Mouse (Mus musculus) kidney, postnatal 25 days (tissue): Measurements from ENCODE around the gene Fam214b.

ENCODE experiments used
- DNase-seq, 2 experiments: peaks; one replicate each; pipeline ENCODE4 v3.0.0; 2021; ENCODE audit warnings: mixed read lengths in 2 of 2

Fam214b gene

GRCm38 (mm10) chr4:43038567-43039495, 7.2 kb downstream of the Fam214b start:
- peak; percentile 29 to 69 for DNase-seq

GRCm38 (mm10) chr4:43037860-43038566, 8.0 kb downstream of the Fam214b start:
- no peak for DNase-seq

- DNase-seq, result no peak
Measured at GRCm38 (mm10) chr4:43036356-43036755, 9.7 kb downstream of the Fam214b start.

- DNase-seq, result no peak
Measured at GRCm38 (mm10) chr4:43035851-43036250, 10.2 kb downstream of the Fam214b start.

GRCm38 (mm10) chr4:43033481-43033880, 12.5 kb downstream of the Fam214b start:
- DNase-seq, result no peak

GRCm38 (mm10) chr4:43032501-43032900, 13.5 kb downstream of the Fam214b start:
- DNase-seq, result no peak

- DNase-seq, result peak; percentile 96 to 97
Measured at GRCm38 (mm10) chr4:43031237-43031995, 14.6 kb downstream of the Fam214b start, which contains the start of gene Stoml2. Stoml2 (minus strand) TSS chr4:43031710.

GRCm38 (mm10) chr4:43030780-43031230, 15.2 kb downstream of the Fam214b start:
- DNase-seq, result peak; percentile 52 to 82

GRCm38 (mm10) chr4:43030352-43030751, 15.7 kb downstream of the Fam214b start:
- no peak for DNase-seq

- DNase-seq, result no peak
Measured at GRCm38 (mm10) chr4:43029749-43030148, 16.3 kb downstream of the Fam214b start.

GRCm38 (mm10) chr4:43029121-43029520, 16.9 kb downstream of the Fam214b start:
- no peak for DNase-seq

GRCm38 (mm10) chr4:43025084-43025960, 20.7 kb downstream of the Fam214b start, which contains the start of gene Pigo:
Pigo (minus strand) TSS chr4:43025819.
- peak; percentile 96 for DNase-seq

- no peak for DNase-seq
Measured at GRCm38 (mm10) chr4:43024673-43025072, 21.3 kb downstream of the Fam214b start.

- no peak for DNase-seq
Measured at GRCm38 (mm10) chr4:43021341-43021740, 24.7 kb downstream of the Fam214b start.

GRCm38 (mm10) chr4:43020876-43021275, 25.1 kb downstream of the Fam214b start:
- DNase-seq, result no peak

- no peak for DNase-seq
Measured at GRCm38 (mm10) chr4:43019641-43020465, 26.2 kb downstream of the Fam214b start.

- DNase-seq, result no peak
Measured at GRCm38 (mm10) chr4:43019176-43019575, 26.8 kb downstream of the Fam214b start.

GRCm38 (mm10) chr4:43018156-43018555, 27.9 kb downstream of the Fam214b start:
- DNase-seq, result no peak

GRCm38 (mm10) chr4:43012091-43012490, 33.9 kb downstream of the Fam214b start:
- DNase-seq, result no peak

- peak; percentile 89 to 94 for DNase-seq
Measured at GRCm38 (mm10) chr4:43010161-43011038, 35.6 kb downstream of the Fam214b start, which contains the start of gene Fancg. Fancg (minus strand) TSS chr4:43010506.
